Mouse (Mus musculus) heart, postnatal 25 days (tissue): ENCODE results near the gene 1700025G04Rik. TPM values are rescaled to one million over a fixed set of nuclear protein-coding genes. Genes with fewer than 3 reads are reported as not detected.

Source experiments
- DNase-seq: peaks from one replicate; pipeline ENCODE4 v3.0.0; 2022; ENCODE audit warnings: low spot score
- intact Hi-C: fragments of 180-260 bp; cut with DNase I; formaldehyde crosslinking; loops from one replicate; pipeline ENCODE4 v1.15.1; 2025
- total RNA-seq, 2 experiments: library from RNA; stranded (reverse); gene quantifications; 2 replicates each; pipeline ENCODE4 v1.2.3; 2021

Gene 1700025G04Rik
- total RNA-seq, 2 experiments from 2014 or later, result 39.7 to 43.3 TPM

DNA sequence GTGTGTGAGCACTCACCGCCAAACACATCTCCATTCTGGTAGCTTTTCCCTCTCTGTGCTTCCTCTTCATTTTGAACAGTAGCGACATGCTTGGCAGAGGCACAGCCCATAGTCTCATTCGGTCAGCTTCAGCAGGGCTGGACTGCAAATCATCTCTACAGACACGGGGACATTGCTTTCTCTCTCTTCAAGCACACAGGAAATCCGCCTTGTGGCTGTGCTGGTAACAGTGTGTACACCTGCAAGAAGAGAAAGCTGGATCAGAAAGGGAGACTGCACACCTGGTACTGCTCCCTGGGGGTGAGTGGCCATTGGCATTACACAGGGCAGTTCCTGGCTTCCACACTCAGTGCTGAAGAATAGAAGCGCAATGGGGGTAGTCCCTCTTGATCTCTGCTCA lies 83.4 kb downstream of the 1700025G04Rik start:
- DNase-seq, result no peak
- intact Hi-C loops, result no loop called here

DNA sequence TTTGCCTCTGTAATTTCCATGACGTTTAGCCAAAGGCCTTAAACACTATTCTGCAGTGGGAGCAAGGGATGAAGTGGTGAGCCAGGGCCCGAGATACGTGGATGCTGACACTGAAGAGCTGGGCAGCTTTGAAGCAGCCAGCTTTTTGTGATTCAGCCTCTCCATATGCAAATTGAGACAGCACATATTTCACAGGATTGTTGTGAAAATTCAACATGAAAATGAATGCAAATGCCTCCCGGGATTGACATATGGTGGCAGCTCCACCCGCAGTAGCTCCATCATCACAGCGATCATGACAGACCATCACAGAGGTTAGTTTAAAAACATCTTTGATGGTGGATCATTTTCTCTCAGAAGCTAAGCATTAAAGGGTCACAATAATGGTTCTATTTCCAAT lies 85.4 kb downstream of the 1700025G04Rik start:
- no peak for DNase-seq
- intact Hi-C loops, result no loop called here

DNA sequence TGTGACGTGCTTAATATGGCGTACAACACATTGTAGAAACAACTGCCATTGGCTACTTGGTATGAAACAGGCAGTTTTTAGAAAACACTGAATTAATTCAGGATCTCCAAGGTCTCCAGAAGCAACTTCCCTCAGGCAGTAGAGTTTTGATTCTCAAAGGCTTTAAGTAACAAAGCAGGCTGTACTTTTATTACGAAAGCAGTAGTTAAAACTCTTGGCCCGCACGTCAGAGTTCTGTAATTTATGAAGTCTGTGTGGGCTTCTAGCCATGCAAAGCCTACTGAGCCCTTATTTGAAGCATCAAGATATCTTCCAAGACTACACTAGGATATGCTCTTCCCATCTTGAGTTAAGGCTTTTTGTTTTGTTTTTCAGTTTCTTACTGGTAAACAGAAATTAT lies 89.5 kb downstream of the 1700025G04Rik start:
- intact Hi-C loops, result no loop called here
- DNase-seq, result no peak

DNA sequence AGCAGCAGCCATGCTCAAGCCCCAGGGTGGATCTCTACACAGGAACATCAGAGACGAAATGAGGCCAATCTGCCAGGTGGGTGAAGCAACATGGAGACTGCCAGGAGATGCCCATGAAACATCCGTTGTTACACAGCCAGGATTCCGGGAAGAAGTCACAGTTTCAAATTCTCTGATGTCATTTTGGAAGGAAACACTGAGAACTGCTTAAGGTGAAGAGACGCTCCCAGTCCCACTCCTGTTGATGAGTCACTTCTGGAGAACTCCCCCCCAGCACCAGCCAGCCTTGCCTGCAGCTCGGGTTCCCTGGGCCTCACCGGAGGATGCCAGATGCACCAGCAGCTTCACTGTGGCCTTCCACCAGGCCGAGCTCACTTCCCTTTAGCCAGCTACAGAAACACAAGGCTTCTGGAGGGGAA lies 90.5 kb downstream of the 1700025G04Rik start:
- DNase-seq, result no peak
- intact Hi-C loops, result no loop called here

DNA sequence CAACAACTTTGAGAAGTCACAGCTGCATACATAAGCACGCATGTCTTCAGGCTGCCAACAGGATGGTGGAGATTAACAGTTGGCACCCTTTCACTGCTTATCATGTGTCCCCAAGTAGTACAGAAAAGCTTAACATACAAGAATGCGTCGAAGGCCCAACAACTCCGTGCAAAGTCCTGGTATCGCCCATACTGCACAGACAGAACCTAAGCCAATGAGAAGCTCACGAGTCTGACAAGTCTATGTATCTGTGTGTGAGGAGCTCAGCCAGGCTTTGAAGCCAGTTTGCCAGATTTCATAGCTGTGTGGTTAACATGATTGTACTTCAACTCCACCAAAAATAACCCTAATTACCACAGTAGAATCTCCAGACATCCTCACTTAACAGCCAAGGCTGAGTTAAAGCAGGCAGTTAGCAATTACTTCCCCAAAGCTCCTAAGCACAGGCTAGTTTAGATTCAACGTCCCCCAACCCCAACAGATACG lies 91.2 kb downstream of the 1700025G04Rik start:
- intact Hi-C loops, result no loop called here
- DNase-seq, result no peak

DNA sequence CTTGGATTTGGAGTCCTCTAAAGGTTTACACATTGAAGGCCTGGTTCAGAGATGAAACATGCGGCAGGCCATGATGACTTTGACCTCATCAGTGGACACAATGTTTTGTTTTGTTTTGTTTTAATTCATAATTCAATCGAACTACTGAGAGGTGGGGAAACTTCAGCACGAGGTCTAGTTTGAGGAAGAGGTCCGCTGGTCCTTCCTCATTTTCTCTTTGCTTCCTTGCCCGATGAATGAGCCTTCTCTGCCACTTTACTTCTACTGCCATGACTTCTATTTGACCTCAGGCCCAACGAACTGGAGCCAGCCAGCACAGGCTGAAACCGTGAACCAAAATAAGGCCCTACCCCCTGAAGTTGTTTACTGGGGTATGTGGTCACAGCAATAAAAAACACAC lies 92.3 kb downstream of the 1700025G04Rik start:
- intact Hi-C loops, result no loop called here
- DNase-seq, result no peak

DNA sequence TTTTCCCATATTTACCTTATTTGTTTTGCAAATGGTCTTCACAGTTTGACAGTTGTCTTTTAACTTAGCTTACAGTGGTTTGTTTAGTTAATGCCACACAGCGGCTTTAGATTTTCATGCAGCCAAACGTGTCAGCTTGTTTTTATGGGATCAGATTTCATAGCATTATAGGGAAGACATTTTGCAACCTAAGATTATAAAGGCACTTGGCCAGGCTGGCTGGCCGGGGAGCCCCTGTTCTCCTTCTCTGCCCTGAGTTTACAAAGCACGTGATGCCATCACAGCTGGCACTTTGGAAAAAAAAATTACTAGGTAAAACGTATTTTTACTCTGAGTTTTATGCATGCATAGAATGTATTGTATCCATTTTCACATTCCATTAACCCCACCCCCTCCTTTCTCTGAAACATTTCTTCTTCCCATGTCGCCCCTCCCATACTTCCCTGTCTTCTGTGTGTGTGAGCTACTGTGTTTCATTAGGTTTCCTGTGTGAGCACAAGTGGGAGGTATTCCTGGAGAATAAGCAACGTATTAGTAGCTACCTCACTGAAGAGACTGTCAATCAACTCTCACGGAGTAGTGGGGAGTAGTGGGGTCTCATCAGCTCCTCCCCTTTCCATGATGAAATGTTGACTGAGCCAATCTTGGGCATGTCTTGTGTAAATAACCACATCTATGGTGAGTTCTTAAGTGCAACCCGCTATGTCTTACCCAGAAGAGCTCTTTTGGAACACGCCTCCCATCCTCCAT lies 93.8 kb downstream of the 1700025G04Rik start:
- DNase-seq, result no peak
- intact Hi-C loops, result no loop called here

DNA sequence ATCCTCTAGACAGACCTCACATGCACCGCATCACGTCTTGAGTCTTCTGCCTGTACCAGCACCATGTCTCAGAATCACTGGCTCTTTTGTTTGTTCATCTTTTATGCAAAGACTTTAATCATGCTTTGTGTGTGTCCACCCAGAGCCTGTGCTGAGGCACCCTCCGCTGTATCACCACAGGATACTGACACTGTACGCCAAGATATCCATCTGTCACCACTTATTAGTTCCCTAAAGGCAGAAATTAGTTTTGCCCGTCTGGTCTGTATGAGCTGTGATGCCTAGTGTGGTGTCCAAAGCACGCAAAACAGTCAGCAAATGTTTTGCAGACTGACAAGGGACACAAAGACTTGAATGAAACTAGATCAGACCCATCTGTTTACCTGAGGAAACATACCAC lies 95.7 kb downstream of the 1700025G04Rik start:
- intact Hi-C loops, result no loop called here
- DNase-seq, result no peak

DNA sequence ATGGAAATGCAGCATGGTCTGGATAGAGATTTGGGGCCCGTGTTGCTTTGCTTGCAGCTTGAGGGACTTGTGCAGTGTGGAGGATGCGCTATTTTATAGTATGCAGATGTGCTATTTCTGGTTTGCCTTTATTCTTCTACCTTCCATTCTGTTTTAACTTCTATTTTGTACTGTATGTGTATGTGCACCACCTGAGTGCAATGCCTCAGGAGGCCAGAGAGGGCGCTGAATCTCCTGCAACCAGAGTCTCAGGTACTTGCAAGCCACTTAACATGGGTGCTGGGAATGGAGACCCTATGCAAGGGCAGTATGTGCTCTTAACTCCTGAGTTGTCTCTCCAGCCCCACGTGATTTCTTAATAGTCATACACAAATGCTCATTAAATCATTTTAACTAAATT lies 98.4 kb downstream of the 1700025G04Rik start:
- intact Hi-C loops, result no loop called here
- no peak for DNase-seq

DNA sequence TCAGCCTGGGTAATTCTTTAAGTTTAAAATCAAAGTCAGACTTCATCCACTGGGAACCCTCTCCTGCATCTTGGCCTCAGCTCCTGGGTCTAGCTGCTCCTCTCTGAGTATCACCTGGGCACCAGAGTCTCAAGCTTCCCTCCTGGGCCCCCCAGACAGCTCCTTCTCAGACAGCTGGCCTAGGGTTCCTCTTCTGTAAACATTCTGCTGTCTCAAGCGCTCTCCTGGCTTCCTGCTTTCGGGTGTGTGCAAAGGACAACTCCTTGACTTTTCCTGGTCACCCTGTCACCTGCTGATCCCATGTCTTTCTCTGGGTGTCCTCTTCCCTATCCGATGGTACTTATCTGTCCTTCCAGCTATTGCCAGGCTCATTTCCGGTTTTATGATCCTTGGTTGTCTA lies 99.3 kb downstream of the 1700025G04Rik start:
- no peak for DNase-seq
- intact Hi-C loops, result no loop called here

DNA sequence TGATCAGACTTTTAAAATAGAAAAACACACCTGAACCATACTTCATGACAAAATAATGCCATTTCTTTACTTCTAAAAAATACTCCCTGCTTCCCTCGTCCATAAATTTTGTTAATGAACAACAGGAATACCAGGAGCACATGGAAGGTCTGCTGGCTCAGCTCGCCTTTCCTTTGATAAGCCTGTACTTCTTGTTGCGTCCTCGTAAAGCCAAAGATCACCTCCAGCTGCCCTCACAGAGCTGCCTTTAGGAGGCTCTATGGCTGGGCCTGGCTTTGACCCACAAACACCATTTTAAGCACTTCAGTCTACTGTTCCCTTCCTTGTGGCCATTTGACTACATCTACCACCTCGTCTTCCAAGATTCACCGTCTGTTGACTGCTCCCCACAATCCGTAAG lies 101.2 kb downstream of the 1700025G04Rik start:
- intact Hi-C loops, result no loop called here
- no peak for DNase-seq

DNA sequence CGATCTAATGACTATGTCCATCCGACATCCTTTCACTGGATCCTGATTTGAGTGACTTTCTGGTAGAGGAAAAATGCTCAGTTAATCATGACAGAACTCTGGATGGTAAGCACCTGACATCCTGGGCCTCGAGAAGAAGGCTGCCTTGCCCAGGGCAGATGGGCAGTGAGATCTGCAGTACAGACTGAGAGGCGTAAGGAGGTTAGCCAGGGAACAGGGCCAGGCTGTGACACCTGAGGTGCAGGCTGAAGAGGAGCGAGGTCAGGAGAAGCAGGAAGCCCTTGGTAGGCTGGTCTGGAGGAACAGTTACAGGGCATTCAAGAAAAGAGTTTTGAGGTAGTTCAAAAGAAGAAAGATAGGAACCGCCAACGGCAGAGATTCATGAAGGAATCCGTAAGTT lies 101.9 kb downstream of the 1700025G04Rik start:
- DNase-seq, result no peak
- intact Hi-C loops, result no loop called here

DNA sequence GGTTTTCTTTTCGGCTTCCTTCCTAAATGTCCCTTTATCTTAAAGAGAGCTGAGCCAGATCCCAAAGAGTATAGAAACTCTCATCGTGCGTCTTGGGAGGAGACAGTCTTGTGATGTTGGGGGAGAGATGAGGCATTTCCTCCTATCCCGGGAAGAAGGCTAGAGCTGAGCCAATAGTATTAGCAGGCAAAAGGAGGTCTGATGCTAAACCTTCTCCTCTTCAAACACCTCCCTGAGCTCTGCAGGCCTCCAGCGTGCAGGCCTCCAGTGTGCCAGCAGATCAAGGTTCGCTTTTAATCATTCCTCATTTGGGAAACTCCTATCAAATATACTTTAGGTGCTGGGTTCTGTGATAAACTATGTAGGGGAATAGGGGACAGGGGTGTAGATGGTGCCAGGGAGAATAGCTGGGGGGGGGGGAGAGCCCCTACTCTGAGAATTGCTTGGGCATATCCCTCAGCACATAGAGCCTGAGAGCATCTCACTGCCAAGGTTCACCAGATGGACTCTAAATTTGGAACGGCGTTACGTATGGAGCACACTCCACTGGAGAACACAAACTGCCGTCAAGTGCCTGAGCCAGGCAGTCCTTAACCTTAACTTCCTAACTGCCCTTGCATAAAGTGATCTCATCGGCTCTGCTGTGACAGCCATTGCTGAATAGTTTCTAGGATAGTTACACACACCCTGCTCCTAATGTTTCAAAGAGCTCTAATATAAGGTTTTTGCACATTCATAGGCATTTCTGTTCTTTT lies 103.7 kb downstream of the 1700025G04Rik start:
- no peak for DNase-seq
- intact Hi-C loops, result no loop called here

DNA sequence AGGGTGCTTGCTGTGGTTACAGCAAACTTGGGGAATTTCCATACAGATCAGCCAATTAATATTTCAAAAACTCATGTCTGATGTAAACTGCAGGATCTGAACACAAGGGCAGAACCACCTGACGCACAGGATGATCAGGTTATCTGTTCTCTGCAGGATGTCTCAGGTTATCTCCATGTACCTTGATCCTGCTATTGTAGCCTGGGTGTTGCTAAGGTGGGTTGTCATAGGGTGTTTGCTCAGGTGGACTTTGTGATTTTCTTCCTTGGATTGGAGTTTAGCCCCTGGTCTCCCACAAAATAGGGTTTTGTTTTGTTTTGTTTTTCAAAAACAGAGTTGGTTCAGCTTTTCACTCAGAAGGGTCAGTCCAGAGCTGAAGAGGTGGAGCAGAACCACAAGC lies 104.9 kb downstream of the 1700025G04Rik start:
- no peak for DNase-seq
- intact Hi-C loops, result no loop called here

DNA sequence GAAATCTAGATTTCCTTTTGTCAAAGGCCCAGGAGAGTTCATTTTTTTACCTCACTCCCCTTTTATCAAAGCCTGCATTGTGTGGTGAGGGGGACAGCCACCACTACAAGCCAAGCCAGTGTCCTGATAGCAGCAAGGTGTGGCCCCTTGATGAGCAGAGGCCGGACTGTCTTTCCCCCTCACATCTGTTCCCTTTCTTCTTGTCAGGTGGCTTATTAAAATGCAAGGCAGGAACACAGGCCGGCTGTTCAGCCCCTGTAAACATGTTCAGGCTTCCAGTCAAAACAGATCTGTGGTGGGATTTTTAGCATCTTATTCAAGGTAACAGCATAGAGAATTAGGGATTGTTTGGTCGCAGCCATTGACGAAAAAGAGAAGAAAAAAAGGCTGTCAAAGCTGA lies 105.9 kb downstream of the 1700025G04Rik start:
- DNase-seq, result no peak
- intact Hi-C loops, result no loop called here

DNA sequence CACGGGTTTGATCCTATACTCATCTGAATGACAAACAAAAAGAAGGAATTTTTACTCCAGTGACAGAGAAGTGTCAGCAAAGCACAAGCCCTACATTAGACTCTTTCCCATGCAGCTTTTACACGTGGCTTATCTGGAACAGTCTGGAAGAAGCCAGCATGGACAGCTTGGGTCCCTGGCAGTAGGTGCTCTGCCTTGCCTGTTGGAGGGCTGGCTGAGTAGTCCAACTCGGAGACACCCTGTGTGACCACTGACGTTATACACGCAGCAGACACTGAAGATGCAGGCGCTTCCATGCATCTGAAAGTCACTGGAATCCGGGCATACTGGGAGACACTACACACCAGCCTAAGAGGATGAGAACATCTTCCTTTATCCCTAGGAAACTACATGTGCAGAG lies 109.4 kb downstream of the 1700025G04Rik start:
- intact Hi-C loops, result no loop called here
- DNase-seq, result no peak

DNA sequence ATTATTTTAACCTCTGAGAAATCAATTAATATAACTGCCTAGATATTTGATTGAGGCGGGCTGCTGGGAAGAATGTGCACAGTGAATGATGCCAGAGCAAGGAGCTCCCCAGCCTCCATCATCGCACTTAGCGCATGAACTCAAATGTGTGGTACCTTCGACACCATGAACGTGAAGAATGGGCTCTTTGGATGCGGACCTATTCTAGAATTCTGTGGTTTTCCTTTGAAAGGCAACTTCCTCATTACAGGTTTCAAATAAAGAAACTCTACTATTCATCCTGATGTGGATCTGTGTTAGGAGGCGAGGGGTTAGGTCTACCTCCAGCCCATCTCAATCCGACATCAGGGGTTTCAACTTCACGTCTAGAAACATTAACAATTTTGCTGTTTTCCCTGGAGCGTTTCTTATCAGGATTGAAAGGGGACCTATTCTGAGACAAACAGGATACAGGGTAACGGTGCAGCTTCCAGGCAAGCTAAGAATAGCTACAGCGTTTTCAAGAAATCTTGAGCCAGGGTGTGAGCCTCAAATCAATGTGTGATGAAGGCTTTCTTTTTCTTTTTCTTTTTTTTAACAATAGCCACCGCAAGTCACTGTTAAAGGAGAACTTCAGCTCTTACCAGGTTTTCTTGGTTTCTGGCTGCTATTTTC lies 110.0 kb downstream of the 1700025G04Rik start:
- intact Hi-C loops, result loop anchor here (10.0 kb wide), 1 partner anchor 105 kb away; no protein-coding TSS in a partner anchor

DNA sequence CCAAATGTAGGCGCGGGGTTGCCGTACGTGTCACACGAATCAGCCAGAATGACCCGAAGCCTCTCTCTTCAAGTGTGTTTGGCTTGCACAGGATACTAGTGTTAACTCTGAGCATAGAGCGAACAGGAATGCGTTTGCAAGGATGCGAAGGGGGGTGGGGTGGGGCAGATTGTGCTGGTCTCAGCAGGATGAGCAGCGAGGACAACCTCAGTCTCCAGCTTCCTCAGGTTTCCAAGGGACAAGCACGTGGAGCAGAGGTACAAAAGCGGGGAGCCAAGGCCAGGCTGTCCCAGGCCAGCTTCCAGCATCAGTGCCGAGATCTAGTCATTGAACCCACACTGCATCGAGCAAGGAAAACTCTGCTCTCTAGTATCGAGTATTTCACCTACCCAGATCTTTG lies 111.2 kb downstream of the 1700025G04Rik start:
- intact Hi-C loops, result loop anchor here (10.0 kb wide), 1 partner anchor 106 kb away; no protein-coding TSS in a partner anchor
- no peak for DNase-seq

More for the DNA sequence above, 110.0 kb downstream of the 1700025G04Rik start:
- DNase-seq, result no peak

DNA sequence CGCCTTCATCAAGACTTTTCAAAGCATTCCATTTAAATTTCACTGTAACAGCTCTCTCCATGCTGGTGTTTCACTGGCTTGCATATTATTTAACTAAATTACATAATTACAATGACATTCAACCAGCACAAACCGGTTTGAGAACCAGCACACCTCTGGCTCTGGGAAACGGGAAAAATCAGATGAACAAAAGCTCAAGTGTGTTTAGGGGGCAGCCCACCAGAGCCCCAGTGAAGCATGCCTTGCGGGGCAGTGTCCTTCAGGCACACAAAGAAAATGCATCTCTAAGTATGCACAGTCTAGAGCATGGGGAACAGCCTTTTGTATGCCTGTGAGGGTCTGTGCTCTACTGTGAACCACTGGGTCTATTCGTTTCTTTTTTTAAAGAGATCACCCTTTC lies 112.3 kb downstream of the 1700025G04Rik start:
- intact Hi-C loops, result loop anchor here (10.0 kb wide), 1 partner anchor 107 kb away; no protein-coding TSS in a partner anchor
- DNase-seq, result no peak

DNA sequence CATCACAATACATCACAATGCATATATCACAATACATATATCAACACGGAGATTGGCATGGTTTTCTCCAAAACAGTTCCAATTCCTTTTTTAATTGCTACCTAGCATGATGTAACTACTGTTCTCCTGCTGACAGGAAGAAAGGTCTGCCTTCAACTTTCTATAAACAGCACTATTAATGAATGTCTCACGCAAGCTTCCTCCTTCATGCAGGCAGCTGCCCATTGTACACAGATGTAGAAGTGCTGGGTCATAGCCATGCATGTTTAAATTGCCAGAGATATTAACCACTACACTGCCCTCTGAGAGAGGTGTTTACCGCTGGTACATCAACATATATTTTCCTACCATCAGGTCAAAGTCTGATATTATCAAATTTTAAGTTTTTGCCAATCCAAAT lies 113.1 kb downstream of the 1700025G04Rik start:
- intact Hi-C loops, result loop anchor here (10.0 kb wide), 1 partner anchor 108 kb away; no protein-coding TSS in a partner anchor
- DNase-seq, result no peak
